Mouse (Mus musculus): ENCODE results near the gene Olfml1.

Gene Olfml1

GRCm38 (mm10) chr7:107594857-107595402, 27.7 kb downstream of the Olfml1 start, which contains the start of gene Ppfibp2:
Gene Ppfibp2 (plus strand): TSS chr7:107595207.
- in situ Hi-C loops (cut with MboI), result no loop called here

DNA sequence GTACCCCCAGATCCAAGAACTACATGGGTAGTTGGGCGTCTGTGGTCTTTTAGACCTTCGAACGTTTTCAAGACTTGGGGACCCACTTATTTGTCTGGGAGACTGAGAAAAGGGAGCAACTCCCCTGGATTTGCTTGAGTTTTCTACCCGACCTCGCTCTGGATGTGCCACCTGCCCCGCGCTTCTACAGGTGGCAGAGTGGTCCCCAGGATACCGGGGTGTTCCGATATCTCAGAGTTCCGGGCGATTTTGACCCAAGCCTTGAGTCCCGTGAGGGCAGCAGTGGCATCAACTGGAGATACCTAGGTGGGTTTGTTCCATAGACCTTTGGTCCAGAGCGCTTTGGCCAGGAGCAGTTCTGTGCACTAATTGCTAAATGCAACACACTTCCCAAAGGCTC, 28.2 kb downstream of the Olfml1 start:
- in situ Hi-C loops (cut with MboI), result no loop called here

DNA sequence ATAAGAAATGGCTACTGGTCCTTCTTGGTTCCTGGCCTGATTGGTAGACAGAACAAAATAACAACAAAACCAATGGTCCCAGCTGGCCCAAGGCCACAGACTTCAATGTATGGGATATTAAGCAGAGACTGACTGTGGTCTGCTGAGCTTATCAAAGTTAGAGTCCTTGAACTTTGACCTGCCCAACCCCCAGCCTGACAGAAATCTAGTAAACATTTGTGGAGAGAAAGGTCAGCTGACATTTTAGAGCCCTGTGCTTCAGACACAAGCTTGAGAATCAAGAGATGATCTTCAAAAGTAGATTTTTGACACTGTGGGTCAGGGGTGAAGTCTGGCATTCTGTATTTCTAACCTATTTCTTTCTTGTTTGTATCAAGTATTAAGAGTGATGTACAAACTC, 29.5 kb downstream of the Olfml1 start:
- in situ Hi-C loops (cut with MboI), result no loop called here

DNA sequence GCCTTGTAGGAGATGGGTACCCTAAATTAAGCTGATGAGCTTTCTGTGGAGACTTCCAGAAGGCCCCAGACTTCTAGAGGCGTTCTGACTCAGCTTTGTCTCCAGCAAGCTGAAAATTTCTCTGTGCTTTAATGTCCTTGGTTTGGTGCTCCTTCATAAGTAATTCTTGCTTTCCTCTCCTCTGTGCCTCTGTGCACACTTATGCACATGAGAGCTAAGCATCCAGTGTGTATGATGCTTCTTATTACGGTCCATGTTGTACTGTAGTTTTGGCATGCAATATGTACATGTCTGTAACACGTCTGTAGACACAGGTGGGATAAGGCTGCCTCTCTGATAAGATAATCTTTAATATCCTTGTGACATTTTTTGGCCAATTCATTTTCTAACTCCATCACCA, 30.7 kb downstream of the Olfml1 start:
- in situ Hi-C loops (cut with MboI), result no loop called here

GRCm38 (mm10) chr7:107600651-107601050, 33.4 kb downstream of the Olfml1 start:
- in situ Hi-C loops (cut with MboI), result no loop called here

- in situ Hi-C loops (cut with MboI), result no loop called here
These were observed 35.3 kb downstream of the Olfml1 start for GRCm38 (mm10) chr7:107602505-107602904.

GRCm38 (mm10) chr7:107602913-107603312, 35.7 kb downstream of the Olfml1 start:
- in situ Hi-C loops (cut with MboI), result no loop called here

GRCm38 (mm10) chr7:107607766-107608165, 40.5 kb downstream of the Olfml1 start:
- in situ Hi-C loops (cut with MboI), result no loop called here

DNA sequence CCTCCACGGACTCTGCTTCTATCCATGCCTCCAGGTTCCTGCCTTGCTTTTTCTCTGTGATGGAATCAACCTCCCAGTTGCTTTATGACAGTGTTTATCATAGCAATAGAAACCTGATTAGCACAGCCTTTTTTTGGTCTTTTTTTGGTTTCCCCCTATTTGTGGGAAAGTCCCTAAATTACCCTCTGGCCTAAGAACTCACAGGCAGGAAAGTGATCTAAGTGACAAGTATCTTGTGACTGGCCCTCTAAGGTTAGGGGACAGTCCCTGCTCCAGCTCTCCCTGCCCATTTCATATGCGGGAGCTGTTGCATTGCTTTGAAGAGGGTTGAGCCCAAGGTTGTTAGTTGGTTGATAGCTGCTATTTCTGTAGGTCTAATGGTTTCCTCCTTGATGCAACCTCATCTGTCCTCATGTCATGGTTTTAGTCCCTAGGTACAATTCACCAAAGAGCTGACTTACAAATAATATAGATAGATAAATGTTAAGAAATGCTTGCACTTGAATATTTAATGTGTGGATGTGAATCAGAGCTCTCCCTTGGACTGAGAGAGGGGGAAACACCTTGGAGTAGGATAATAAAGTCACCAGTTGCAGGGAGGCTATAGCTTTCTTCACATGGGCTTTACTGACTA, 42.5 kb downstream of the Olfml1 start:
- in situ Hi-C loops (cut with MboI), result no loop called here

GRCm38 (mm10) chr7:107610880-107611279, 43.6 kb downstream of the Olfml1 start:
- in situ Hi-C loops (cut with MboI), result no loop called here

- in situ Hi-C loops (cut with MboI), result no loop called here
These were observed 51.1 kb downstream of the Olfml1 start for GRCm38 (mm10) chr7:107618028-107618992.

DNA sequence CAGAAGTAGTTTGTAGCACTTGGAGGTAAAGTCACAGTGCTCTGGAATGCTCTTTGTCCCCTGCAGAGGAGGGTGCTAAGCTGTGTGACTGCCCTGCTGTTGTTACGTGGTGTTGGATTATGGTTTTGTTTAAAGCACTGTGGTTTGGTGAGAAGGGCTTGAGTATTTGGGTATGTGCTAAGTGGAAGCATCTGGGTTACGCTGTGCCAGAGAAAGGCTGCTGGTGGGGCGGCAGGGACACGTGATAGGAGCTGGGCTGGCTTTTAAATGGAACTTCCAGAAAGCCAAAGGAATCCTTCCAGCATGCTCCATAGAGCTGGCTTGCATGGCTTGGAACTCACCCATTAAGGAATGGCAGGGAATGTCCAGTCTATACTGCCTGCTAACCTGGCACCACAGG, 52.0 kb downstream of the Olfml1 start:
- in situ Hi-C loops (cut with MboI), result no loop called here

DNA sequence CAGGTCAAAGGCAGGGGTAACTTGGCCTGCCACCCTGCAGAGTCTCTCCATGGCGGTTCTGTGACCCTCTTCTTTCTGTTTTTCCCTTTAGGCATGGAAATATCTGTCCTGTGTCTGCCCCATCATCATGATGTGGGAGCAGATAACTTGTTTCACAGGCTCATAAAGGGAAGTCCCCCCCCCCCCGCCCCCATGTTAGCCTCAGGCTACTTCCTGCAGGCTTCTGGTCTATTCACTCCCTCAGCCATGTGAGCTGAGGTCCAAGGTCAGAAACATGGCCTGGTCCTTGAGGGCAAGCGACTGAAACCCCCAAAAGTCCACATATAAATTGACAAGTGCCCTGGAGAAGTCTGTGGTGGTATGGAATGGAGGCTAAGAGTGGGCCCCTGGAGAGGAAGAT, 52.9 kb downstream of the Olfml1 start:
- in situ Hi-C loops (cut with MboI), result no loop called here

GRCm38 (mm10) chr7:107624432-107624831, 57.2 kb downstream of the Olfml1 start:
- in situ Hi-C loops (cut with MboI), result no loop called here

- in situ Hi-C loops (cut with MboI), result no loop called here
These were observed 57.8 kb downstream of the Olfml1 start, which contains the start of gene 5330417H12Rik for GRCm38 (mm10) chr7:107625061-107625460. Gene 5330417H12Rik (minus strand): TSS chr7:107625161.

DNA sequence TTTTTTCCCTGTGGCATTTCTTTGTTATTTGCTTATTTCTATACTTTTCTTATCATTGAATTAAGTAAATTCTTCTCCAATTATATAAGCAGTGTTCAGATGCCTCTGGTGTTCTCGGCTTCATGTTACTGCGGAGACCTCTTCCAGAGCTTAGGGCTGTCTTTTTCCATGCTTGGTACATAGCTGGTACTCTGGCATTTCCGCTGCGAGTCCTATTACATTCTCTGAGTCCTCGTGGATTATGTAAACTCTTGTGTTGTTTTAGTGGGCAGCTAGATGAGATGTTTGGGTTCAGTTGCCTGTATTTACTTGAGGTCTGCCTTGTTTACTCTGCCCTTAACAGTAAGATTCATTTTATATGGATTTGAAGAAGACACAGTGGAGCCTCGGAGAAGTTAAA, 58.5 kb downstream of the Olfml1 start:
- in situ Hi-C loops (cut with MboI), result no loop called here

GRCm38 (mm10) chr7:107628383-107628782, 61.1 kb downstream of the Olfml1 start:
- in situ Hi-C loops (cut with MboI), result no loop called here

GRCm38 (mm10) chr7:107633201-107633600, 66.0 kb downstream of the Olfml1 start:
- in situ Hi-C loops (cut with MboI), result no loop called here

- in situ Hi-C loops (cut with MboI), result no loop called here
These were observed 70.2 kb downstream of the Olfml1 start for GRCm38 (mm10) chr7:107637398-107637797.

- in situ Hi-C loops (cut with MboI), result no loop called here
These were observed 70.8 kb downstream of the Olfml1 start for GRCm38 (mm10) chr7:107638026-107638425.
